Mouse (Mus musculus) cerebellum, adult 11 months (tissue): ENCODE data around the gene Nsmce3.

Source experiments
- DNase-seq: peaks from one replicate; pipeline ENCODE4 v3.0.0; 2022

The Nsmce3 gene

DNA sequence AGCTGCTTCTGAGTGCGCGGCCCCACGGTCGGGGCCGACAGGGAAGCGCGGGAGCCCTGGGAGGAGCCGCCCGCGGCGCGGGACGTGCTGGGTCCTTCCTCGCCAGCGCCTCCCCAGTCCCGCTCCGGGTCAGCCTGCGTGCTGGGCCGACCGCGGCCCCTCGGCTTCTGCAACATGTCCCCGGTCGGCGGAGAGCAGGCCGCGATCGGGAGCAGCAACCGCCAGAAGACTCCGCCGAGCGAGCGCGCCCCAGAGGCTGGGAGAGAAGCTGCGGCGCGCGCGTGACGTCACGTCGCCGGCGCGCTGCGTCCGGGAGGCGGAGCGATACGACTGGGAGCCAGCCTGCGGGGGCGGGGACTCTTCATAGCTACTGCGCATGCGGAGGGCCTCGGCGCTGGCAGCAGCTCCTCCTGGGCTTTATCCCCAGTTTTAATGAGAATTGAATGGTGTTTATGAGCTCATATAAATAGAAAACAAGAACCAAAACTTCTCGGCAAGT, at the start of gene Nsmce3:
Nsmce3 (minus strand) TSS at position 255 of the 499 bp plus-strand sequence.
- peak; percentile 96 for DNase-seq

- DNase-seq: no peak
These were observed 48.4 kb upstream of the Nsmce3 start for GRCm38 (mm10) chr7:64921189-64921588.

DNA sequence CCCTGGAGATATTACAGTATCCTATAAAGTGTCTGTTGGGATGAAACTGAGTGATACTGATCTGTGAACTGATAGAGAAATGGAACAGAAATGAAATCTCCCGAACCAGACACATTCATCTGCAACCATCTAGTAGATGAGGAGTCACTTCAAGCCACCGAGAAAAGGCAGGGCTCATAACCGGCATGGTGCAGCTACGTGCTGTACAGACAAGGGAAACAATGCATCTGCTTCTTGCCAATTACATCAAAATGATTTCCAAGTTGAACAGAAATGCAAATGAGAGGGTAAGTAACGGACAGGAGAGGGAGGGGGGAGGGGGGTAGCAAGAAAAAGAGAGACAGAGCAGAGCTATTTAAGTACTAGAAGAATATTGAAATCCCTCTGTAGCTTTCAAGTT, 47.9 kb upstream of the Nsmce3 start:
- no peak for DNase-seq

DNA sequence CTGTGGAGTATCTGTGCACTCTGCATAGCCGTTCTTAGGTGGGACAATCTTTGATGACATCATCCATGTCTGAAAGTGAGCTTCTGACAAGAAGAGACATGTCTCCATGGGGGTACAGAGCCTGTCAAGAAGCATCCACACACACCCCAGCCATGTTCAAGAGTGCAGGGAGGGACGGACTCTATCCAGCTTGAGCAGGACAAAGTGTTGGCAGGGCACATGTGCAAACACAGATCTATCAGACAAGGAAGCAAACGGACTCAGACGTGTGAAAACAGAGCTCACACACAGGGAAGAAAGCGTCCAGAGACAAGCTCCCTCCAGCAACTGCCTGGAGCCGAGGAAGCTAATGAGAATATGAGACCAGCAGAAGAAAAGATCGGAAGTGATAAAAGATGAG, 43.9 kb upstream of the Nsmce3 start:
- DNase-seq: no peak

DNA sequence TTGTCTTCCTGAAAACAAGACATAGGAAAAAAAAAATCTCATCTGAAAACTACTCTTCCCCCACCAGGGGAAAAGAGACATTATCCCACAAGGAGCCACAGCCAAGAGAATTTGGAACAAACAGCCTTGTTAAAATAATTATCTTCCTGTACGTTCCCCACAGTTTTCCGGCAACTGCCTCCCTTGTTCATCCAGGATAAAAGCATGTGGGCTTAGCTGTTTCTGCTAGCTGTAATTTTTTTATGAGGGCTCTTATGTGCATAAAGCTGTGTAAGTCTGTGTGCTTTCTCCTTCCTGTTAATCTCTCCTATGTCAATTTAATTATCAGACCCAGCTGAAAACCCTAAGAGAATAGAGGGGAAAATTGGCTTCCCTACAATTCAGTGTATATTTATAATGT, 42.3 kb upstream of the Nsmce3 start:
- DNase-seq: no peak

GRCm38 (mm10) chr7:64911945-64912344, 39.1 kb upstream of the Nsmce3 start:
- no peak for DNase-seq

DNA sequence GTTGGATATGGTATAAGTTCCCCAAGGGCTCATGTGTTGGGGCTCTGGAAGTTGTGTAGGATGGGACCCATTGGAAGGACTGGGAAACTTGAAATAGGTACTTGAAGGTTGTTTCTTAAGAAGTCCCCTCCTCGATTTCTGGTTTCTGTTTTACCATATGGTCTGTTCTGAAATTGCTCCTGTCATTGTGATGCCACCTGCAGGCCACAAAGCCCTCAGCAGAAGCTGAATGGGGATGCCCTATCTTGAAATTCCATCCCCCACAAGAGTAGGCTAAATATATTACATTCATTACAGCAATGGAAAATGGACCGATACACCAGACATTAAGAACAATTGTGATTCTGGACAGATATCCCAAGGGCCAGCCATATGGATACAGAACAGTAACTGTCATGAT, 37.4 kb upstream of the Nsmce3 start:
- DNase-seq: no peak

DNA sequence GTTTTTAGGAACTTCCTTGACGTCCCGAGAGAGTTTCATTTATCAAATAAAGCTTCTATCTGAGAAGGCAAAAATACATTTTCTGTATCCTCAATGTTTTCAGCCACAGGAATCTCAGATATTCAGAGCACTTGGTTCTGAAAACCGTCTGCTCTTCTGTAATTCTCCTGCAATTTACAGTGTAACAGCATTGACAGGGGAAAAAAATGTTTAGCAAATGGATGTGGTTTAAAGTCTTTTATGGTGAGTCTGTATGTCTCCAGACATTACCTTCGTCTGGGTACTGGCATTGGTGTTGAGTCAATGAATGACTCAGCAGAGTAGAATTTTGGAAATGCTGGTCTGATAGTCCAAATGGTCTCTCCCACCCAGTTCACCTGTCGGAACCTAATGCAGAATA, 34.2 kb upstream of the Nsmce3 start:
- no peak for DNase-seq

- DNase-seq: no peak
These were observed 32.7 kb upstream of the Nsmce3 start for GRCm38 (mm10) chr7:64905506-64905905.

- no peak for DNase-seq
These were observed 27.5 kb upstream of the Nsmce3 start for GRCm38 (mm10) chr7:64900249-64900648.

GRCm38 (mm10) chr7:64896587-64896986, 23.8 kb upstream of the Nsmce3 start:
- no peak for DNase-seq

- no peak for DNase-seq
These were observed 22.9 kb upstream of the Nsmce3 start for GRCm38 (mm10) chr7:64895685-64896101.

- DNase-seq: no peak
These were observed 18.3 kb upstream of the Nsmce3 start for GRCm38 (mm10) chr7:64891139-64891538.

DNA sequence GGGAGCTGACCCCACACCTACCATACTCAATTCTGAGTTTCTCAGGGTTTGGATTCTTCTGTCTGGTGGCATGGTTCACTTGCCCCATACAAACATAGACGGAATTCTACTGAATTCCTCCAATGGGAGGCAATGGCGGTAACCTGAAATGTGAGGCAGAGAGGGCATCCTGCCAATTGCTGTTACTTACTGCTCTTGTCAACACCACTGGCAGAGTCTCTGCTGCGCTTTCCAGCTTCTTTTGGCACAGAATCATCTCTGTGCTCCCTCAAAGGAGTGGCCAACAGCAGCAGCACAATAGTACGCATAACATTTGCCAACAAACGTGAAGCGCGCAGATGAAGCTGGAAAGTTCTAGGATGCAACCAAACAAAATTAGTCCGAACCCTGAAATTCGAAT, 17.1 kb upstream of the Nsmce3 start:
- DNase-seq: no peak

DNA sequence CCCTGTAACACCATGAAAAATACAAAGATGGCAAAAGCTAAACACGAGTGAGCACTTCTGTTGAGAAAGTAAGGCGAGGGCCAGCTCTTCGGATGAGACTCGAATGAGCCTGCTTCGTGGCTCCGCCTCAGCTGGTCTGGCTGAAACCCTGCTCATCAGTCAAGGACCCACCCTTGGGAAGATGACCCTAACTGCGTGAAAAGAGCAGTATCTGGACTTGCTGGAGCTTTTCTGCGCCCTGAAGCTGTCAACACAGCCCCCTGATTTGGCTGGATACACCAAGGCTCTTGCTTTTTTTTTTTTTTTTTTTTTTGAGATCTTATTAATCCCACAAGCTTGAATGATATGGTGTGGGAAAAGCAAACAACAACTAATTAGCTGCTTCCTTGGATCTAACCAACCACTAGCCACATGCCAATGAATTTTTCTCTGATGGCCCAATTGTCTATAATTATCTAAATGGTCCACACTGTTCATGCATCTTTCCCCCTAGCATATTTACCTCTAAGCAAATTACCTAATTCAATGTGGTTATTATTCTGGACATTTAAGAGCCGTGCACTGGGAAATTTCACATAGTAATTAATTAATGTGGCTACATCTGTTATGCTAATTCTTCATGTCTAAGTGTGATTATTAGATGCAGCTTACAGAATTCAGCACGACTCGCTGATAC, 11.5 kb upstream of the Nsmce3 start:
- no peak for DNase-seq

- DNase-seq: no peak
These were observed 9.4 kb upstream of the Nsmce3 start for GRCm38 (mm10) chr7:64882243-64882642.

DNA sequence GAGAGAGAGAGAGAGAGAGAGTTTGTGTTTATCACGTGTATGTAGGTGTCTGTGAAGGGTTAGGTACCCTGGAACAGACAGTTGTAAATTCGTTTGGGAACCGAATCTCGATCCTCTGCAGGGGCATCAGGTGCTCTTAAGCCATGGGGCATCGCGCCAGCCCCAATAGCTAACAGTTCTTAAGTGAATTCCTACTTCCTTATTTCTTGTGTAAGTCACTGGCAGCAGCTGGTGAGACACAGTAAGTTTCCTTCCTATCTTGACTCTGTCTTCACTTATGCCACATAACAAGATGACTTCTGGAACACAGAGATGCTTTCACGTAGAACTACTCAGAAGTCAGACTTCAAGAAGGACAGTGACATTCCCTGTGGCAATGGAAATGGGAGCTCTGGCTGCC, 8.6 kb upstream of the Nsmce3 start:
- DNase-seq: no peak

GRCm38 (mm10) chr7:64880415-64880814, 7.6 kb upstream of the Nsmce3 start:
- DNase-seq: no peak

DNA sequence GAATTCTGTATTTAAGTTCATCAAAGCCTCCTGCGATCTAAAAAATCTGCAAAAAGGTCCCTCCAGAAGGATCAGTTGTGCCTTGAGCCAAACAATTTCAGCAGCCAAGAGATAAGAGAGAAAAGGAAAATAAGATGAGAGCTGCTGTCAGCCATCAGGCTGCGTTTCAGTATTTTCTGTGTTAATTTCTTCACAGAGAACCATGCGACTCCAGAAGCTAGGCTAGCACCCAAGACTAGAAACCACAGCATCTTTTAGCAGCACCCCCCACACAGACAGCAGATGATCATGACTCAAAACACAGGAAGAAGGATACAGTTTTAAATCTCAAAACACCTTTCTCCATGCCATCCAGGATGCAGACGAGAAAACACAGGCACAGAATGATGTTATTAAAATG, 2.1 kb upstream of the Nsmce3 start:
- no peak for DNase-seq

GRCm38 (mm10) chr7:64873266-64873665, 469 bp upstream of the Nsmce3 start:
- no peak for DNase-seq

DNA sequence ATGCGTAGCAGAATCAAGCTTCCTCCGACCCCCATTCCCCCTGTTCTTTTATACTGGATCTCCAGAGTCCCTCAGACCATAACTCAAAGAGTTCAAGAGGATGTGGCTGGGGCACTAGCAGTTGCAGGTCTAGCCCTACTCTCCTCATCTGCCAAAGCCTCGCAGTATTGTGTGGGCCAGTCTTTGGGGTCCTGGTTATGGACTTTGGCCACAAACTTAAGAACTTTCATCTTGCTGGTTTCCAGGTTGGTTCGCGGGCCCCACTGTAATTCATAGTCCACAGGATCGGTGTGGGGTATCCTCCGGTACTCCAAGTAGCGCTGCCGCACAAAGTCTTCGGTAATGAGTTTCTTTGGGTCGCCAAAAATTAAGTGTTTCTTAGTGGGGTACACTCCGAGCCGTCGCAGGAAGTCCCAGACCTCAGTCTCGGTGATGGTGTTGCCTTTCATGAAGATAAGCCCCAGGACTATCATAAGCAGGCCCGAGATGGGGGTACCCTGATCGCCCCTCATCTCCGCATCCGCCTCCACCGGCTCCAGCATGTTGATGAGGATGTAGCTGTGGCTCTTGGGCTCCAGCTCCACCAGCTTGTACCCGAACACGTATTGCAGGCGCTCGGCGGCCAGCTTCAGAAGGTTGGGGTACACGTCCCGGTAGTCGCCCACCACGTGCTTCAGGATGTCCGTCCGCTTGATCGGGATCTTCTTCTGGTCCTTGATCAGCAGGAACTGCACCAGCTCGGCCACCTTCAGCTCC, 632 bp downstream of the Nsmce3 start:
- DNase-seq: no peak

- DNase-seq: no peak
These were observed 3.2 kb downstream of the Nsmce3 start for GRCm38 (mm10) chr7:64869549-64870065.

GRCm38 (mm10) chr7:64863538-64863937, 9.3 kb downstream of the Nsmce3 start:
- no peak for DNase-seq

DNA sequence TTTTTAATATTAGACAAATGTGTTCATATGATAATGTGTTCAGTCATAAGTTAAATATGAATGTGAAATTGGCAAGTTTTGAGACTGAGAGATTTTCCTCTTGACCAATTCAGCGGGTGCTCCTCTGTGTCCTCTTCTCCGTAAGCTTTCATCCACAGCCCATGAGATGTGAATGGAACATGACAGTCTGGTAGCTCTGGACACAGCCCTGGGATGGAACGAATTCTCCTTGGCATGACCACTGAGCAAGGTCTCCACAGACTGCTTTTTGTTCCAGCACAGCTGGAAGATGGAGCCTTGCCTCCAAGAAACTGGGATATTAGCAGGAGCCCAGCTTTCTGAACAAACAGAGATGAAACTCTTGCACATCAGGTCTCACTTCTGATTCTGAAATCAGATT, 9.8 kb downstream of the Nsmce3 start:
- no peak for DNase-seq
